Mouse (Mus musculus): ENCODE data around the gene Cbr4.
A peak's percentile ranks its signal among the peaks of the same experiment; 100 is the strongest.

Gene Cbr4

GRCm38 (mm10) chr8:61488631-61489030 lies 1.1 kb downstream of the Cbr4 start:
- DNase-seq (ENCODE audit: low spot score in 2 of 2), result no peak

GRCm38 (mm10) chr8:61497110-61497509 lies 9.6 kb downstream of the Cbr4 start:
- DNase-seq (ENCODE audit: low spot score in 2 of 2), result no peak

- DNase-seq (ENCODE audit: low spot score in 2 of 2), result no peak
Measured at GRCm38 (mm10) chr8:61499035-61499434, 11.5 kb downstream of the Cbr4 start.

GRCm38 (mm10) chr8:61500914-61501313 lies 13.4 kb downstream of the Cbr4 start:
- no peak for DNase-seq (ENCODE audit: low spot score in 2 of 2)

- DNase-seq (ENCODE audit: low spot score in 2 of 2), result no peak
Measured at GRCm38 (mm10) chr8:61502277-61502676, 14.7 kb downstream of the Cbr4 start.

- peak in 1 of 2 experiments; percentile 7 for DNase-seq (ENCODE audit: low spot score in 2 of 2)
Measured at GRCm38 (mm10) chr8:61515110-61515930, 27.8 kb downstream of the Cbr4 start.

GRCm38 (mm10) chr8:61515931-61516744 lies 28.6 kb downstream of the Cbr4 start:
- DNase-seq (ENCODE audit: low spot score in 2 of 2), result peak; percentile 26 to 89

GRCm38 (mm10) chr8:61516745-61517501 lies 29.4 kb downstream of the Cbr4 start:
- no peak for DNase-seq (ENCODE audit: low spot score in 2 of 2)

GRCm38 (mm10) chr8:61517502-61518185 lies 30.1 kb downstream of the Cbr4 start:
- DNase-seq (ENCODE audit: low spot score in 2 of 2), result no peak

- DNase-seq (ENCODE audit: low spot score in 2 of 2), result peak in 1 of 2 experiments; percentile 62
Measured at GRCm38 (mm10) chr8:61522132-61522531, 34.6 kb downstream of the Cbr4 start.

- no peak for DNase-seq (ENCODE audit: low spot score in 2 of 2)
Measured at GRCm38 (mm10) chr8:61527037-61527436, 39.5 kb downstream of the Cbr4 start.

GRCm38 (mm10) chr8:61528197-61528596 lies 40.7 kb downstream of the Cbr4 start:
- DNase-seq (ENCODE audit: low spot score in 2 of 2), result no peak

- DNase-seq (ENCODE audit: low spot score in 2 of 2), result no peak
Measured at GRCm38 (mm10) chr8:61528642-61529041, 41.1 kb downstream of the Cbr4 start.

GRCm38 (mm10) chr8:61531944-61532795 lies 44.6 kb downstream of the Cbr4 start:
- DNase-seq (ENCODE audit: low spot score in 2 of 2), result no peak

GRCm38 (mm10) chr8:61532831-61533230 lies 45.3 kb downstream of the Cbr4 start:
- DNase-seq (ENCODE audit: low spot score in 2 of 2), result no peak

- DNase-seq (ENCODE audit: low spot score in 2 of 2), result no peak
Measured at GRCm38 (mm10) chr8:61533356-61533926, 45.9 kb downstream of the Cbr4 start.

- no peak for DNase-seq (ENCODE audit: low spot score in 2 of 2)
Measured at GRCm38 (mm10) chr8:61535472-61535871, 47.9 kb downstream of the Cbr4 start.

- no peak for DNase-seq (ENCODE audit: low spot score in 2 of 2)
Measured at GRCm38 (mm10) chr8:61537471-61537870, 49.9 kb downstream of the Cbr4 start.

- DNase-seq (ENCODE audit: low spot score in 2 of 2), result peak in 1 of 2 experiments; percentile 91
Measured at GRCm38 (mm10) chr8:61539828-61540500, 52.4 kb downstream of the Cbr4 start.

- DNase-seq (ENCODE audit: low spot score in 2 of 2), result no peak
Measured at GRCm38 (mm10) chr8:61549585-61549984, 62.1 kb downstream of the Cbr4 start.
